Mouse (Mus musculus): Measurements from ENCODE around the gene Ncs1. TPM values are rescaled to one million over a fixed set of nuclear protein-coding genes. Genes with fewer than 3 reads are reported as not detected.

Ncs1 gene
- polyA plus RNA-seq (2012; rRNA removed) = 0.42 and 0.50 TPM in 2 replicates

DNA sequence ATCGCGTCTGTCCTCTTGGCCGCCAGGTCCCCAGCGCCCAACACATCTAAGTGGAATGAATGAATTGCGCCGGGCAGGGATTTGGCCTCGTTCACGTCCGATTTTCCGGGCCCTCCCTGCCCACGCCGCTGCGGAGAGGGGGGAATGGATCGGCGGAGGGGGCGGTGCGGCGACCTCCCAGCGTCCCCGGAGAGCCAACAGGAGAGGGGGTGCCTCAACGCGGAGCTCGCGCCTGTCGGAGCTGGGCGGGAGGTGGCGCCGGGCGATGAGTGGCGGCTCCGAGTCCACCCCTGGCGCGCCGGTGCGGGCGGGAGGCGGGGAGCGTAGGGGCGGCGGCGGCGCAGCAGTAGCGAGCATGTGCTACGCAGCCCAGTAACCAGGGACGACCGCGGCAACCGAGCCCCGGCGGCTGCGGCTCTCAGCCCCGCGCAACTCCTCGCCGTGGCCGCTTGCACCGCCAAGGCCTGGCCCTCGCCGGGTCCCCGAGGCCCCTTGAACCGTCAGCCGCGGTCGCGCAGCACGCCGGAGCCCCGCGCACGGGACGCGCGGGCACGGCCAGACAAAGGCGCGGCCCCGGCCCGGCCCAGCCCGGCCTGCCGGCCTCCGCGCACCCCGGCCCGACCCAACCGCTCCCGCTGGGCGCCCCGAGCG lies at the start of gene Ncs1:
TSS of gene Ncs1 (plus strand) at position 333 of the 651 bp plus-strand sequence.

DNA sequence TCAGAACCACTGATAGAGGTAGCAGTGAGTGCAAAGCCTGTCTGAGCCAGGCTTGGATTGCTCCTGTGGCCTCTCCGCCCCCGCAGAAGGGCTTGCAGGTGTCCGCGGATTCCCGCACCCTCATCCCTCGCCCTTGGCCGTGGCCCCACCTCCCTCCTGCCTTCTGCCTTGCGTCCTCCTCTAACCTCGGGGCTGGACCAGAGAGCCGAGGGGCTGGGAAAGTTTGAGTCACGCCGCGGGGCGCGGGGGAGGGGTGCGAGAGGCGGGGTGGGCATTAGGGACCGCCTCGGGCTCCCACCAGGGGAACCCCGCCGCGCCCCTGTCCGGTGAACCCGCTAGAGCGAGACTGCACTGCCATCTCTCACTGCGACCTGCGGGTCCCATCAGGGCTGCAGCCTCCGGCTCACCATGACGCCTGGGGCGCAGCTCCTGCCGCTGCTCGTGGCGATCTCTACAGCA lies 68.4 kb downstream of the Ncs1 start, which contains the start of gene Hmcn2:
TSS of gene Hmcn2 (plus strand) at position 409 of the 459 bp plus-strand sequence.

Other genes with a start within 250 kb of the Ncs1 start
- 7.2 and 8.0 TPM in 2 replicates for gene Fnbp1, start 103.8 kb upstream of the Ncs1 start, polyA plus RNA-seq (2012; rRNA removed)
- gene Gpr107, start 93.5 kb upstream of the Ncs1 start, polyA plus RNA-seq (2012; rRNA removed) = 6.3 and 6.5 TPM in 2 replicates
- 1.1 and 1.7 TPM in 2 replicates for gene Hmcn2, start 68.6 kb downstream of the Ncs1 start, polyA plus RNA-seq (2012; rRNA removed)
- 535 and 579 TPM in 2 replicates for gene Ass1, start 224.4 kb downstream of the Ncs1 start, polyA plus RNA-seq (2012; rRNA removed)

All from liver, embryonic 18 days (tissue).